Mouse (Mus musculus): Measurements from ENCODE around the gene Rgl1. TPM values are rescaled to one million over a fixed set of nuclear protein-coding genes. Genes with fewer than 3 reads are reported as not detected.

The Rgl1 gene
- total and polyA plus RNA-seq, 2 experiments, result 4.2 to 10.2 TPM

DNA sequence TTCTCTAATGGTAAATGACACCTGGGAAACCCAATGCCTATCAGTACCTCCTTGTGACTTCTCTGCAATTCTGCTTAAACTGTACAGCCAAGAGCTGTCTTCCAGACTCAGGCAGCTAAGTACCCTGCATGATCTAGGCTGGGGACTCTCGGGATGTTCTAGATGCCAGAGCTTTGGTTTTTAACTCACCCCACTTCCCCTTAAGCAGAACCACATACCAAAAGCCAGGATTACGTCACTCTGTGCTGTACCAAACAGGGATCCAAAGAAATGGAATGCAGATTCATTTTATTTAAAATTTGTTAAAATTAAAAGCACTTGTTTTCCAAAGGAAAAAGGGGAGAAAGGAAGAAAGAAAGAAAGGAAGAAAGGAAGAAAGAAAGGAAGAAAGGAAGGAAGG, 4.4 kb downstream of the Rgl1 start:
- 75% methylated on average over 2 of the region's 2 CpGs for WGBS
- H3K4me1 ChIP-seq (ENCODE audit: control insufficient read depth, insufficient read depth, low read length), result peaks cover 2% of the 10 kb centered on the region; the same call in 1 of the 2 replicates

DNA sequence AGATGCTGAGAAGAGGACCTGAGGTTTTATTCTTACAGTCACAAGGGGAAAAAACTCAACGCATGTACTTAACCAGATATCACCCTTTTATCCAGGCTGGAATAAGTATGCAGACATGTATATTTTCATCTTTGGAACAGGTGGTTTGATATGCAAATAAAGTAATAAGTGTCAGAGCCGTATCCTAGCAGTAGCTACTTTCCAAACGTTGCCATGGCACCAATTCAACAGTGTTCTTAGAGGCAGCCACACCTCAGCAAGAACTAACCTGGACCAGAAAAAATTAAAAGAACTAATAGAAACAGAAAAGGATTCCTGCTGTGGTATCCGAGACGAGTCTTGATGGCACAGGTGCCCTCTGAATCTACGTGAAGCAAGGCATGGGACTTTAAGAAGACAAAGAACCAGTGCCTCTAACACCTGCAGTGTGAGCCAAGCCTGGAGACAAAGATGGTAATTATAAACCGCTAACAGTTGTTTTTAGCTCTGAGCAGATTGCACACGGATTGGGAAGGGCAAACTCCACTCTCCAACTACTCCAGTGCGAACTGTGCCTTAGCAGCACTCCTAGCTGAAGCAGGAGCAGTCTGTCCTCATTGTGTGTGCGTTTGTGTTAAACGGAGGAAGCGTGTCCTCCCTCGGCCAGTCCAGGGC, 15.7 kb downstream of the Rgl1 start, which contains the start of gene Apobec4:
Apobec4 (plus strand) TSS at position 240 of the 654 bp plus-strand sequence.
- no peak within 1 kb of the TSS for H3K9ac ChIP-seq (ENCODE audit: low read depth, low read length)
- no peaks in the 10 kb centered on the region for H3K79me2 ChIP-seq (ENCODE audit: control insufficient read depth, insufficient read depth, low read length)
- TF ChIP-seq POLR2A (IDR thresholded peaks at IDR 0.05; ENCODE audit: extremely low read depth, insufficient read depth, low read length), result no peak
- no peak for TF ChIP-seq CTCF (IDR thresholded peaks at IDR 0.05; ENCODE audit: low read depth, low read length)
- H3K27me3 ChIP-seq (ENCODE audit: control insufficient read depth, insufficient read depth, low read length), result no peaks in the 10 kb centered on the region
- no peaks in the 10 kb centered on the region for H3K36me3 ChIP-seq (ENCODE audit: control insufficient read depth, insufficient read depth, low read length)
- 67% methylated on average over 13 of the region's 13 CpGs for WGBS
- H3K27ac ChIP-seq (replicated peaks; ENCODE audit: insufficient read depth, low read depth, low read length), result no peak within 1 kb of the TSS
- no peak within 1 kb of the TSS for H3K4me3 ChIP-seq (ENCODE audit: insufficient read depth, low read depth, low read length)
- no peaks in the 10 kb centered on the region for H3K4me1 ChIP-seq (ENCODE audit: control insufficient read depth, insufficient read depth, low read length)
- no peak for DNase-seq (ENCODE audit: extremely low read depth, low read depth, low spot score)

More for the DNA sequence above, 4.4 kb downstream of the Rgl1 start:
- no peaks in the 10 kb centered on the region for H3K27me3 ChIP-seq (ENCODE audit: control insufficient read depth, insufficient read depth, low read length)
- DNase-seq (ENCODE audit: extremely low read depth, low read depth, low spot score), result no peak
- TF ChIP-seq POLR2A (IDR thresholded peaks at IDR 0.05; ENCODE audit: extremely low read depth, insufficient read depth, low read length) (no peak), CTCF (IDR thresholded peaks at IDR 0.05; ENCODE audit: low read depth, low read length) (no peak)
- H3K36me3 ChIP-seq (ENCODE audit: control insufficient read depth, insufficient read depth, low read length), result no peaks in the 10 kb centered on the region
- no peak overlapping the region for H3K4me3 ChIP-seq (ENCODE audit: insufficient read depth, low read depth, low read length)
- H3K27ac ChIP-seq (replicated peaks; ENCODE audit: insufficient read depth, low read depth, low read length), result no peak overlapping the region
- no peak overlapping the region for H3K9ac ChIP-seq (ENCODE audit: low read depth, low read length)
- H3K79me2 ChIP-seq (ENCODE audit: control insufficient read depth, insufficient read depth, low read length), result 0 out of 2 replicates have a peak, but pooled peaks cover under 1% of the 10 kb centered on the region

DNA sequence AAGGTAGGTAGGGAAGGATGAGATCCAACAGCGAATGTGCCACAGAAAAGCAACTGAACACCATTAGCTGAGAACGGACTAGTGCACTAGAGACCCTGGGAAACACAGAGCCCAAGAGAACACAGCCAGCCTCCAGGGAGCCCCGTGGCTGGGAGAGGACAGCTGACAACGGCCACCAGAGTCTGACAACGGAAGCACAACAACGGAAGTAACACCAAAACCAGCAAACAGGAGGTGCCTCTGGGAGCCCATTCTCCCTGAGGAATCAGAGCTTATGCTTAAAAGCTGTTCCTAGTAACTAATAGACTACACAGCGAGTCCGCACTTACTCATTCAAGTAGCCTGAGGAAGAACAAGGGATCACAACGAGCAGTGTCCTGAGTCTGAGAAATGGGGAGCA, 16.9 kb downstream of the Rgl1 start:
- 73% methylated on average over 9 of the region's 9 CpGs for WGBS
- no peak overlapping the region for H3K9ac ChIP-seq (ENCODE audit: low read depth, low read length)
- H3K4me3 ChIP-seq (ENCODE audit: insufficient read depth, low read depth, low read length), result no peak overlapping the region
- no peak overlapping the region for H3K27ac ChIP-seq (replicated peaks; ENCODE audit: insufficient read depth, low read depth, low read length)
- no peaks in the 10 kb centered on the region for H3K36me3 ChIP-seq (ENCODE audit: control insufficient read depth, insufficient read depth, low read length)
- no peaks in the 10 kb centered on the region for H3K27me3 ChIP-seq (ENCODE audit: control insufficient read depth, insufficient read depth, low read length)
- no peaks in the 10 kb centered on the region for H3K4me1 ChIP-seq (ENCODE audit: control insufficient read depth, insufficient read depth, low read length)
- no peak for DNase-seq (ENCODE audit: extremely low read depth, low read depth, low spot score)
- no peaks in the 10 kb centered on the region for H3K79me2 ChIP-seq (ENCODE audit: control insufficient read depth, insufficient read depth, low read length)
- no peak for TF ChIP-seq CTCF (IDR thresholded peaks at IDR 0.05; ENCODE audit: low read depth, low read length)
- TF ChIP-seq POLR2A (IDR thresholded peaks at IDR 0.05; ENCODE audit: extremely low read depth, insufficient read depth, low read length), result no peak

DNA sequence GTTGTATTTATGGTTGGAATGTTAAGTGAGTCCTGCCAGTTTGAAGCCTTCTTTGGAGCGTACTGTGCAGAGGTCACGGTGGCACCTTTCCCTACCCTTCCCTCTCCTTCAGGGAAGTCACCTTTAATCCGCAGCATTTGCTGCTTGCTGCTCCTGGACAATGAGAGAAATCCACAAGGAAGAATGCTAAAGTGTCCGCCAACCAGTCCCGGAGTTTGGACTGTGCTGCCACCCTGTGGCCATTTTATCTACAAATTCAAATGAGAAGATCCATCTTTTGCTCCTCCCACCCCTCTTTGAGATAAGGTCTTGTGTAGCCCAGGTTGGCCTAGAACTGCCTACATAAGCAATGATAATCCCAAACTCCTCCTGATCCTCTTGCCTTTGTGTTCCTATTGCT, 19.7 kb downstream of the Rgl1 start:
- peak; percentile 55 for DNase-seq (ENCODE audit: extremely low read depth, low read depth, low spot score)
- H3K9ac ChIP-seq (ENCODE audit: low read depth, low read length), result no peak overlapping the region
- TF ChIP-seq POLR2A (IDR thresholded peaks at IDR 0.05; ENCODE audit: extremely low read depth, insufficient read depth, low read length), result no peak
- TF ChIP-seq CTCF (IDR thresholded peaks at IDR 0.05; ENCODE audit: low read depth, low read length), result peak; percentile 81

DNA sequence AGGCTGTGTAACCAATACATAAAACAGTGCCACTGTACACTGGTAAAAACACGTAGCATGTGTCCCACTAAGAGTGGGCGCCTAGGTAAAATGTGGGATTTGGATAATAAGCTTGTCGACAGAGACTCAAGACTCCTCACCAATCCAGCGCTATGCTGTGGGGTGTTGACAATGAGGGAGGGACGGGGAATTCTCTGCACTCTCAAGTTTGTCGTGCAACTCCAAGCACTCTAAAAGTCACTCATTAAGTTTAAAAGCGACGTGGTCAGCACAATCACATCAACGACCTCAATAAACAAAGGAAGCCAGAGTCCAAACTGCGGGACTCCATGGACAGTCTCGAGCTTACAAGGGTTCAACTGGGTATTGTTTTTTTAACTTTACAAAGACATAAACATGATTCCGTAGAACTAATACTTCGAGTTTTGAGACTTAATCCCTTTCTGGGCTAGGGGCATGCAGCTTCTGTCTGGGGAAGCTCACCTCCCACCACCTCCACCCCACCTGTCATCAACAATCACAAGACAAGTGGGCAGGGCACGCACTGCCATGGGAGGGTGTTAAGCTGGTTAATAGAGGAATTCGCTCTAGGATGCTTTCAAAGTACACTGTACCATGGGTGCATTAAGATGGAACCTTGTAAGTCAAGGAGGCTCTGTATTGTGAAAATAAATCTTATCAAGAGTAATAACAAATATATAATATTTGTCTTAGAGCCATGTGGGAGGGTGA, 22.9 kb downstream of the Rgl1 start:
- H3K79me2 ChIP-seq (ENCODE audit: control insufficient read depth, insufficient read depth, low read length), result no peaks in the 10 kb centered on the region
- H3K27me3 ChIP-seq (ENCODE audit: control insufficient read depth, insufficient read depth, low read length), result no peaks in the 10 kb centered on the region
- no peaks in the 10 kb centered on the region for H3K4me1 ChIP-seq (ENCODE audit: control insufficient read depth, insufficient read depth, low read length)
- DNase-seq (ENCODE audit: extremely low read depth, low read depth, low spot score), result no peak
- WGBS, result 61% methylated on average over 15 of the region's 15 CpGs
- no peaks in the 10 kb centered on the region for H3K36me3 ChIP-seq (ENCODE audit: control insufficient read depth, insufficient read depth, low read length)
- no peak overlapping the region for H3K4me3 ChIP-seq (ENCODE audit: insufficient read depth, low read depth, low read length)
- TF ChIP-seq CTCF (IDR thresholded peaks at IDR 0.05; ENCODE audit: low read depth, low read length) (no peak), POLR2A (IDR thresholded peaks at IDR 0.05; ENCODE audit: extremely low read depth, insufficient read depth, low read length) (no peak)
- no peak overlapping the region for H3K27ac ChIP-seq (replicated peaks; ENCODE audit: insufficient read depth, low read depth, low read length)
- no peak overlapping the region for H3K9ac ChIP-seq (ENCODE audit: low read depth, low read length)

More for the DNA sequence above, 19.7 kb downstream of the Rgl1 start:
- Histone ChIP-seq H3K27me3 (ENCODE audit: control insufficient read depth, insufficient read depth, low read length) (no peaks in the 10 kb centered on the region), H3K4me3 (ENCODE audit: insufficient read depth, low read depth, low read length) (no peak overlapping the region), H3K27ac (replicated peaks; ENCODE audit: insufficient read depth, low read depth, low read length) (no peak overlapping the region), H3K79me2 (ENCODE audit: control insufficient read depth, insufficient read depth, low read length) (no peaks in the 10 kb centered on the region), H3K4me1 (ENCODE audit: control insufficient read depth, insufficient read depth, low read length) (no peaks in the 10 kb centered on the region), H3K36me3 (ENCODE audit: control insufficient read depth, insufficient read depth, low read length) (no peaks in the 10 kb centered on the region)
- WGBS, result 16% methylated on average over 5 of the region's 5 CpGs

DNA sequence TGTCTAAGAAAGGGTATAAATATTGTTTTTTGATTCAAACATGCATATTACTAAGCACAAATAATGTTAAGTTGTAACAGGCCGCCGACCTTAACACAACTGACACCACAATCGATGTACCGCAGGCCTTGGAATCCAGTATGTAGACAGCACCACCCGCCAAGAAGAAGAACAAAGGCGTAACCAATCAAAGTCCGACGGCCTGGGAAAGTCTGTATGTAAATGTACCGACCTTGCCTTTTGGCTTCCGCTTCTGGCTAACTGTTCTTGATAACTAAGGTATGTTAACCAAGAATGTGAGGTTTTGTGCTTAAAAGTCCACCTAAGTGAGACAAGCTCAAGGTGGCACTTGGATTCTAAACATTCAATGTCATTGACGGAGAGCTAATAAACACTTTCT, 26.8 kb downstream of the Rgl1 start:
- TF ChIP-seq POLR2A (IDR thresholded peaks at IDR 0.05; ENCODE audit: extremely low read depth, insufficient read depth, low read length) (no peak), CTCF (IDR thresholded peaks at IDR 0.05; ENCODE audit: low read depth, low read length) (no peak)

More for the DNA sequence above, 26.8 kb downstream of the Rgl1 start:
- Histone ChIP-seq H3K79me2 (ENCODE audit: control insufficient read depth, insufficient read depth, low read length) (no peaks in the 10 kb centered on the region), H3K9ac (ENCODE audit: low read depth, low read length) (no peak overlapping the region), H3K27ac (replicated peaks; ENCODE audit: insufficient read depth, low read depth, low read length) (no peak overlapping the region), H3K4me3 (ENCODE audit: insufficient read depth, low read depth, low read length) (no peak overlapping the region), H3K27me3 (ENCODE audit: control insufficient read depth, insufficient read depth, low read length) (no peaks in the 10 kb centered on the region), H3K36me3 (ENCODE audit: control insufficient read depth, insufficient read depth, low read length) (no peaks in the 10 kb centered on the region), H3K4me1 (ENCODE audit: control insufficient read depth, insufficient read depth, low read length) (no peaks in the 10 kb centered on the region)
- 94% methylated on average over 11 of the region's 11 CpGs for WGBS
- DNase-seq (ENCODE audit: extremely low read depth, low read depth, low spot score), result no peak

Data from liver, adult 2 months (tissue).